Mouse (Mus musculus): Measurements from ENCODE around the gene Sox6.

Gene Sox6

DNA sequence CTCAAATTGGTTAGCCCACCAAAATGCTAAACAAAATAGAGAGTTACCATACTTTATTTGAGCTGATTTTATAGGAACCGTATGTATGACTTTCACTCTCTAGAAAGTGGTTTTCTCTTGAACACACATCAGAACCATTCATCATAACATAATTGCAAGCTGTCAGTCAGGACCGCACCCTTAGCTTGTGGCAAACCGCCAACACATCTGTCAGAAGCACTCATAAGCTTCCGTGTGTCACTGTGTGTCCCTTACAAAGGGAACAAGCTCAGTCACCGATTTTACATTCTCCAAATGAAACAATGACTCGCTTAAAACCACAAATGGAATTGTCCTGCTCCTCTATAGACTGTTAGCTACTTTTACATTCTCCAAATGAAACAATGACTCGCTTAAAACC is 304.5 kb downstream of the Sox6 start:
- no peak for DNase-seq

DNA sequence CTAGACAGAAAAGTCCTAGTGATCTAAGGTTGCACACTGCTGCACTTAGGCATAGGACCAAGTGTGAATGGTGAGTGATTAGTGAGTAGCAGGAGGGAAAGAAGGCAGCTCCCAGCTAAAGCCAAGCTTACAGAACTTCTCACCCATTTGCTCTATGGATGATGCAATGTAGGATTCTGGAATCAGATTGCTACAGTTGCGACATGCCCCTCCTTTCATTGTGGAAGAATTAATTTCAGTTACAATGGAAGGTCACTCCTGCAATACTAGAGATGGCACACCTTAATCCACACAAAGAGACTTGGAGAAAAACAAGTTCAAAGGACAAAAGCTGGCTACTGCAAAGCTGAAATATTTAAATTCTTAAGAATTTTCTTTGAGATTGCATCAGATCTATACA is 305.8 kb downstream of the Sox6 start:
- no peak for DNase-seq

DNA sequence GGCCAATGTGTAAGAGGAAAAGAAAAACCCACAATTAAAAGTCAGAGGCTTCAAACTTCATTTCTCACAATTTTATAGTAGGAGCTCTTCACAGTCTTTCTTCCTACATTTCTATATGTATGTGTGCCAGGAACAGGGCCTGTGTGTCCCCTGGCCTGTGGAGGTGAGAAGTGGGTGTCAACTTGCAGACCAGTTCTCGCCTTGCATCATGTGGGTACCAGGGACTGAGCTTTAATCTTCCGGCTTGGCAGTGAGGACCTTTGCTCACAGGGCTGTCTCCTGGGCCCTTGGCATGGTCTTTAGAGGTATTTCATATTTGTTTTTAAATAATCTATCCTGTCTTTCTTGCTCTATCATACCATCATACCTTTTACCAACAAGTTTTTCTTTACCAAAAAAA is 311.8 kb downstream of the Sox6 start:
- no peak for DNase-seq

DNA sequence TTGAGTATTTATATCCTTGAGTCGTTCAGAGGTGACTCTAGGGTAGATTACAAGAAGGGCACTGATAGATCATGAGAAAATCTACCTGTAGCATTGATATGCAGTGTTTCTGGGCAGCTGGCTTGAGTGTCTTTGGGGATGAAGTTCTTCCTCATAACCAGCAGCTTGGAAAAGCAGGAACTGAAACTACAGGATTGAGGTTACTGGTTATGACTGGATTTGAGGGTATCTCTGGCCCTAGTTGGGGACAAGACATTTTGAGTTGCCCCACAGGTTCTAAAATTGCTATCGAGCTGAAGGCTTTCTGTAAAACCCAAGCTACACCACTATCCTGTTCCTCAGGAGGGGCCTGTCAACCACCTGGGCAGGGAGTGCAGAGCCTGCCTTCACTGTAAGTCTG is 314.2 kb downstream of the Sox6 start:
- DNase-seq, result no peak

DNA sequence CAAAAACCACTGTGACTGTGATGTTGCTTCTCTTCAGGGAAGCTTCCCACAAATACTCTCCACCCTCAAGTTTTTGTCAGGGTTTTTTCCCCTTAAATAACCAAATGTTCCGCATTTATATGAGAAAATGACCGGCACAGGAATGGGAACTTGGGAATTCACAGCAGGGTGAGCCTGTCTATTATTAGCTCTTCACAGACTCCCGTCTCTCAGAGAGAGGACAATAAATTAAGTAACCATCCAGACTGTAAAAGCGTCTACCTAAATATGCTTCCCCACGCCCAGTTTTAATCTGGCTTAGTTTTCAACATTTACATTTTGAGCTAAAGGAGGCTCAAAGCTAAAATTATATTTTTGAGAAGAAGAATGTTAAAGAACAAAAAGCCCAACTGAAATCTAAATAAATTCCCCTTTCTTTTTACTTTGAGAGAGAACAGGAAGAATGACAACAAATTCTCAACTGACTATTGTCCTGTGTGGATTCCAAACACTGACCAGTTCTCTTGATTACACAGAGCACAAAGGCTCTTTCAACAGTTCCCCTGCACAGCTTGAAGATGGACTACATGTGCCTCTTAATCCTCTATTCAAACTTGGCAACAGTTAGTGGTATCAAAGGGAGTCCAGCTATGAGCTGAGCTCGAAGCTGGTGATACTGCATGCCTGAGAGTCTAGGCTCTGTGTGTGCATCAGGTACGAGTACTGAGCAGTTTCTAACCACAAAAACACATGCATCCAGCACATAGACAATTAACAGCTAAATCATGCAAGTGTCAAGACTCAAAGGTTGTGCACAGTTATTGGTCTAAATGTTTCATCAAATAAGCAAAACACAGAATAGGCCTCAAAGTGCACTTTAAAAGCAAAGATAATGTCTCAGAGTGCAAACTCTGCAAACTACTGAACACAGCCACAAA is 316.7 kb downstream of the Sox6 start:
- no peak for DNase-seq

DNA sequence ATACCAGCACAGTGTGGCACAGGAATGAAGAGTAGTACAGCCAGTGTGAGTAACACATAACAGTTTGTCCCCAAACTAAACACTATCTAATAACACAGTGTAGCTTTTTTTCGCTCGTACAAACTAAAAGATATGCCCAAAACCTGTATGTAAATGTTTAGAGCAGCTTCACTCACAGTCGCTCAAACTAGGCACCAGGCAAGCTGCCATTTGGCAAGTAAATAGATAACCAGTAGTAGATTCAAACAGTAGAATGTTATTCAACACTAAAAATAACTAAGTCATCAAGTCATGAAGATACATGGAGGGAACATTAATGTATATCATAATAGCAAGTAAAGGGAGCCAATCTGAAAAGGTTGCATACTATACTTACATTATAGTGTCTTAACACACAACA is 318.8 kb downstream of the Sox6 start:
- no peak for DNase-seq

DNA sequence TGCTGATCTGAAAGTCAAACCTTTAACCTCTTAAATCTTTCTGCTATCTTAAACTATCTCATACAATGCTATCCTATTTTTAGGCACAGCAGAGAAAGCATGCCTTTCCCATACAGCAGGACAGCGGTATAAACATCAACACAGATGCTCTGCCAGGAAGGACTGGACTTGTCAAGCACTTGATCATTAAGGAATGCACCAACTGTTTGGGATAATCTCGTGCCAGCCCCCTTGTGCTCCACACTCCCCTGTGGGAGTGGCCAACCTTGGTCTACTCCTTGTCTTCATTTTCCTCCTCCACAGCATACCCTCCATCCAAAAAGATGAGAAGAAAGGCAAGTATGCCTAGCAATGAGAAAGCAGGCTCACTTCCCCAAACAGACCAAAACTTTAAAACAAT is 332.5 kb downstream of the Sox6 start:
- no peak for DNase-seq

DNA sequence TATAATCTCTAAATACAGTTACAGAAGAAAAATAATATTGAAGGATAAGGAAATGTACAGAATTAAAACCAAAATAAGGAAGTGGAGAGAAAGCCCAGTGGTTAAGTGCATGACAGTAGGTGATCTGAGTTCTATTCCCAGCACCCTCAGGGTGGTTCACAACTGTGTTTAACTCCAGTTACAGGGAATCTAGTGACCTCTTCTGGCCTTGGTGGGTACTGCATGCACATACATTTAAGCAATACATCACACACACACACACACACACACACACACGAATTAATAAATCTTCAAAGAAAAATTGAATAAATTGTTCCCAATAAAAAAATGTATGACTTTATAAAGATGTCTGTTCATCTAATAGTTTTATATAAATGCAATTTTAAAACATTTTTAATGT is 340.5 kb downstream of the Sox6 start:
- DNase-seq, result no peak

DNA sequence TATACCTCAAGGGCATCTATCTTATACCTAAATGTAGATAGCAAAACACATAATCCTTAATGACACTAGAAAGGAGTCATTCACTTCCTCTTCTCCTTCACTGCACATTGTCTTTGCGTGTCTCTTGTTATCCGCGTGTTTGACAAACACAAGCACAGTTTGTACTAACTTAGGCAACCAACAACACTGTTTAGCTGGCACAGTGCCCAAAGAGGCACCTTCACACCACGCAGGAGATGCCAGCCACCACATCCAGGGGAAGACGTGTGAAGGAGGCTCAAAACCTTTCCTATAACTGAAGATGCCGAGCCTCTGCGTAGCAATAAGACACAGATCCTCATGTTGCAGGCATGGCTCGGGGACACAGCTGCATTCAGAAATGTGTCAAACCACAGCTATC is 345.4 kb downstream of the Sox6 start:
- DNase-seq, result no peak

DNA sequence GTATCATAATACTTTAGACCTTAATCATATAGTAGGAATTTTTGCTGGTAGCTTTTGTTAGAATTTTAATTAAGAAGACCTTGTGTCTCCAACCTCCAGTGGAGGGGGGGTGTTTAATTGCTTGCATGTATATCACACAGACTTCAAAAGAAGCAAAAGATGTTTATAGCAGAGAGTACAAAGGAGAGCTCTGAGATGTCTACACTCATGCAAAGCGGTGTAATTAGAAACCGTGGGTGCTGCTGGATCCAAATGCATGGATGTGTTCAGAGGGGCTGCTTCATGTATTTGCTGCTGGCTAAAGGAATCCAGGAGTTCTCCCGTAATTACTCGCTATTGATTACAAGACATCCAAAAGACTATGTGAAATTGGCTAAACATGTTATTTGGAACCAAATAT is 347.5 kb downstream of the Sox6 start:
- no peak for DNase-seq

DNA sequence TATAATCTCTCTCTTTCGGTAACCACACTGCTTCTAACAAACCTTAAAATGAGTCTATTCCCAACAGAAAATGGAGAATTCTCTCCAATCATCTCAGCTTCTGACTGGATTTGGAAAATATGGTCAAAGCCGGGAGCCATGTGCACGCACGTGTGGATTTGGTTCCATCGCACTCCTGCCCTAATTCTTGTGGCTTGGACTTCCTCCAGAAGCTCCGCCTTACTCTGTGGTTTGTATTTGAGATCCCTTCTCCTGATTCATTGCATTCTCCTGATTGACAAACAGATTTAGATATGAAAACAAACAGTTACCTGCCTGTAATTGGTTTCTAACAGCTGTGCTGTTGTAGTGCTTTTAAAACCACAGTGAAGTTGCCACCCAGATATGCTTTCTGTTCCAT is 351.9 kb downstream of the Sox6 start:
- no peak for DNase-seq

DNA sequence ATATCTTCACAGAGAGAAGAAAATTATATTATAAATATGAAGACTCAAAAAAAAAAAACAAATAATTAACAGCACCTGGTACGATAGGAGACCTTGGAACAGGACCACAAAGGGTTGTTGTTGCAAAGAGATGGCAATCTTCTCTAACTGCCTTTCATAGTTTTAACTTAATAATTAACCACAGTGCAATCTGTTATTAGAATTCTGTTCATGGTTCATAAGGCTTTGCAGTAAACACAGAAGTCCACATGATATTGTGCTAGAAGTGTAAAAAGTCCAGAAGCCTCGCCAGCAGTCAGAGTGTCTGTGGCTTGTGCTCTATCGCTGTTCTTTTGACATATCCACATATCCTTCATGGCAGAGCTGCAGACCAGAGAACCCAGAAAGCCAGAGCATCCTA is 354.5 kb downstream of the Sox6 start:
- no peak for DNase-seq

DNA sequence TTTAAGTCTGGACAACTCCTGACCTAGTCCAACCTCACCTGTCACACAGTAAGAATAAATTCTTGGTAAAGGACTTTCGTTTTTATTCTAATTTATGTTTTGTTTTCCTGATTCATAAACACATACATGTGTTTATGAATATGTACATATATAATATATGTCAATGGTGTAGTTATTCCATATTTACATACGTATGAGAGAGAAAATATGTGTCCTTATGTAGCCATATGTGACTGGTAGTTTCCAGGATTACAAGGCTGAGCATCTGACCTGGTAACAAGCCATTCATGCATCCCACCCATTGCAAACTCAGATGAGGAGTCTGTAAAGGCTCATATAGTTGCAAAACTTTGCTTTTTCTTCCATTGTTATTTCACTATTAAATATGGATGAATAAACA is 366.8 kb downstream of the Sox6 start:
- no peak for DNase-seq

DNA sequence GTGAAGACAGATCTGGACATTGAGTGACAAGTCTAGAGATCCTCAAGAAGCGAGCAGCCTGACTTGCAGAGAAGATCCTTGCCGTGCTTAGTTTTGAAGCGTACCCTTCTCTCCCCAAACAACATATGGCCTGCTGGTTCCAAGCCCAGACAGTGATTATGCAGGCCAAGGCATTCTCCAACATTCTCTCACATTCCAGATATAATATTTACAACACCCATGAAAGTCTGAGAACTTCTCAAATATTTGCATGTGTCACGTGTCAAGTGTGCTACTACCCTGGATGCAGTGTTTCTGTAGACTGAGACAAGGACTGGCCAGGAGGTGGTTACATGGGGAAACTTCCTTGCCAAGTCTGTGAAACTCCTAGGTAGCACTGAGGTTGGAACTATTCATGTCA is 367.3 kb downstream of the Sox6 start:
- DNase-seq, result no peak

DNA sequence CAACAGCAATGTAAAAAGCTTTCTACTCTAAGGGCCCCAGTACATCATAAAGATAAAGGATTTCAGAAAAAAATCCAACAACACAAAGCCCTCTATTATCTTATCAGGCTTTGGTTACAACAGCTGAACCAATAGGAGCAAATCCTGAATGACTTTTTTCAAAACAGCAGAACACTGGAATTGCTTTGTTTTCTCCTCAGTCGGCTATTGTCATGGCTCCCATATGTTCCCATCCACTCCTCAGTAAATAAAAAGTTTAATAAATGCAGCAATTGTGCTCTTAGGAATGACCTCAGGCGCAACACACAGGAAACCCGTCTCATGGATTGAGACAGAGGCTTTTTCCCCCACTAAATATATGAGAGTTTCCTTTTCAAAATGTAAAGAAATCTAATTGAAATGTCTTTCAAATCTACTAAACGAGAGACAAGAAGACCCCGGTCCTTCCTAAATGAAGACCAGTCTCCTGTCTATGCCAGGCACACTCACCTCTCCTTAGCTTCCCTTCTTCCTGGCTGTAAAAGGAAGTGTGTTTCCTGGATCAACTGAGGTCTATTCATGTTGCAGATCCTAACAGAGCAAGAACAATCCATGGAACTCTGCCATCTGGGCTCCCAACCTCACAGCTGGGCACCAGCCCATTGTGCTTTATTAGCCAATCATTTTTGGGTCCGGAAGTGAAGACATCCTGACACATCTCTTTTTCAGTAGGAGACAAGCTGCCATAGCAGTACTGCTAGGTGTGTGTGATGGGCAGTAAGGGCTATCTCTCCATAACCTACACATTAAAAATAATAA is 369.2 kb downstream of the Sox6 start:
- DNase-seq, result no peak

DNA sequence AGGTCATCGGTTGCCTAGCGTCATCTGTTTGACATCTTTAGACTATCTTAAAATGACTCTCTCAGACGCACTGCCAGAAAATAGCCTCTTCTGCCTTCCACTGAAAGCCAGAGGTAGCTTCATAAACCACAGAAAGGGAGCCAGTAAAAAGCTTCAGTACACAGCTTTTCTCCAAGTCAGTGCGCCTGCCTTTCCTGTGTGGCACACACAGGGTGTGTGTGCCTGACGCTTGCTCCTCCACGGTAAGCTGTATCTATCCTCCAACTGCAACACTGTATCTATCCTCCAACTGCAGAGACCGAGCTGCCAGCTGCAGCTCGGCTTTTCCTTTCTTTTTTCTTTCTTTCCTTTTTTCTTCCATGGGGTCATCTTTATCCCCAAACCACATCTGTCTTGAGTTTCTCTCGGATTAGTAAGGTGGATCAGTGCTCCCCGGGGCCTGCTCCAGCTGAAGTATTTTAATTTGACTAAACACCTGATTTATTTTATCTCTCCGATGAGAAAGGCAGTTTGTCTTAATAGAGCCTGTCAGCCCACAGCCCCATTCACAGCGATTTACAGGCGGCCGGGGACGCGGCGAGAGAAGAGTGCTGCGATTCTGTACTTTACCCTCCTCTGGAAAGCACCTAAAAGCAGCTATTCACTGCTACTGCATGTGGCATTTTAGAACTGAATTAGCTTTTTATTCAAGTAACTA is 371.8 kb downstream of the Sox6 start:
- no peak for DNase-seq

DNA sequence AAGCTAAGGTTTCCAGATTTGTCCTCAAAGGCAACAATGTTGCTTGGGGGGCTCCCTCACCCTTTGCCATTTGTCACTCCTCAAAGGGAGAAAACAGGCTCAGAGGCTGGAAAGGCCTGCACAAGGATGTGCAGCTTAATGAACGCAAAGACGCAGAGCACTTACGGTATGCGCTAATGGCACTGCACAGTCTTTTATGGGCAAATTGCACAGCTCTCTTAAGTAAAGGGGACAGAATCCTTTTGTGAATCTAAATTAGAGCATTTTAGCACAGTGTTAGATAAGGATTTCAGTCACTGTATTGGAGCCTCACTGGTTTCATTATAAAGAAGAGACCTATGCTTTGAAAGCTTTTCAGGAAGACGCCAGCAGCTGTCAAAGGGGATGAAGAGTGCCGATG is 375.2 kb downstream of the Sox6 start:
- no peak for DNase-seq

DNA sequence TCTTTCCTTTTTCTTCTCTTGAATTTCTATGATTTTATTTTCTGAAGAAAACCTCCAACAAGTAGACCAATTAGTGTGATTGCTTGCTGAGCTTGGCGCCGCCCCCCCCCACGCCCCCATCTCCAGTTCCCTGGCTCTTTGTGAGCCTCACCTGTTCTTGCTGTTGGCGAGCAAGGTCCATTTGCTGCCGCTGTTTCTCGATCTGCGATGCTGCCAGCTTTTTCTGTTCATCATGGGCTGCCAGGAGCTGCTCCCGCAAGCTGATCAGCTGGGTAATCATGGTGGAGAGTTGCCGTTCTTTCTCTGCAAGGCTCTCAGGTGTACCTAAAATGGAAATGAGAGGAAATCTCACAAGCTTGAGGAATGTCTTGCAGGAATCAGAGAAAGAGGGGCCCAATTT is 376.5 kb downstream of the Sox6 start:
- DNase-seq, result no peak

DNA sequence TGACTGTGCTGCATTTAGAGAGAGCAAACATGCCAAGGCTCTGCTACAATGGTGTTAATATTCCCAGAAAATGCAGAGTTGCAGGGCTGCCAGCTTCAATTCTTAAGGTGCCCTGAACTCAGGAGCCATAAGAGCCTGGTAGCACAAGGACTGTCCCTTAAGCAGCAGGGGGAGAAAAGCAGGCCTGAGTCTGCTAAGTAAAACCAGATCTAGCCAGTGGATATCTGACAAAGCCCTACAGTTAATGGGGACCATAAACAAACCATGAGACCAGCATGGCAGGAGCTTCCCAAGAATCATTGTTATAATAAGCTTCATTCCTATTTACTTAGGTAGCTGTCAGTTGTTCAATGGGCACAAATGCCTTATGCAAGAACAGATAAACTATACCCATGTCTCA is 391.9 kb downstream of the Sox6 start:
- no peak for DNase-seq

DNA sequence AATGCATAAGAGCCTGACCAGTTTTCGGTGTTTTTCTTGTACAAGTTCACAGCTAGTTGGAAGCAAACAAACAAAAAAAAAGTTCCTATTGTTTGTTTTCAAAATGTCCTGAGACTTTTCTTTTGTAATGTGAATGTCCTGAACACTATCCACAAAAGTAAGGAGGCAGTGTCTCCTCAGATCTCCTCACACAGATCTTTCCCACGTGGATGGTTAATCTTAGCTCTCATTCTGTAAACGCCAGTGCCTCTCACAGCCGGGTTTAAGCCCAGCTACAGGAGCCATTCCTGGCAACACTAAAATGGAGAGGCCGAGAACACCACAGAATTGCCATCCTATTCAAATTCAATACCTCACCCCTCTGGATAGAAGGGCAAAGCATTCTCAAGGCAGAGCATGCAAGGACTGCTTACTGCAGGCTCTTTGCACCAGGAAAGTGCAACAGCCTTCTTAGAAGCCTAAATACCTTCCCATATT is 392.6 kb downstream of the Sox6 start:
- no peak for DNase-seq

DNA sequence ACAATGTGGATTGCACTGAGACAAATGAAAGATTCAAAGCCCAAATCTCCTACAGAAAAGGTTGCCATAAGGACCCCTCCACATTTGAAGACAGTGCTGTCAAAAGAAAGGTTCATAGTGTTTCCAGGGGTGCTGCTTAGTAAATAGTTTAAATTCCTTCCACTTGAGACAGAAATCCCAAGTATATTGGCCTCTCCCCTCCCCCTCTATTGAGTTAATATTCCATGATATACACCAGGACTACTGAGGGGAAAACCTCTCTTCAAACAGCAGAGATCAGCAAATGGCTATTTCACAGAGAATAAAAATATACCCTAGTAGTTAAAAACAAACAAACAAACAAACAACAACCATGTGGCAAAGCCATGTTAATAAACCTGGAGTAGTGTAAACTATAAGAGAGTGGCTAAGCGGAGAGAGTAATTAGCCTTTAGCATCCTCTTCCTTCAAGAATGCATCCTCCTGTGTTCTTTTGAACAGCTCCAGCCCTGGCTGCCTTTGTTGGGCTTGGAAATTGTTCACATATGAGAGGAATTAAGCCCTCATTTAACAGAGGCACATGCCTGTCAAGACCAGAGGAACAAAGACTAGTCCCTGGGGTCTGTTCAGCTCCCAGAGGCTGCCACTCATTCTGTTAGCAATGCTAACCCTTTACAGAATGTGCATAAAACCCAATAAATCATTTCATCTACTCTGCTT is 393.2 kb downstream of the Sox6 start:
- DNase-seq, result no peak

DNA sequence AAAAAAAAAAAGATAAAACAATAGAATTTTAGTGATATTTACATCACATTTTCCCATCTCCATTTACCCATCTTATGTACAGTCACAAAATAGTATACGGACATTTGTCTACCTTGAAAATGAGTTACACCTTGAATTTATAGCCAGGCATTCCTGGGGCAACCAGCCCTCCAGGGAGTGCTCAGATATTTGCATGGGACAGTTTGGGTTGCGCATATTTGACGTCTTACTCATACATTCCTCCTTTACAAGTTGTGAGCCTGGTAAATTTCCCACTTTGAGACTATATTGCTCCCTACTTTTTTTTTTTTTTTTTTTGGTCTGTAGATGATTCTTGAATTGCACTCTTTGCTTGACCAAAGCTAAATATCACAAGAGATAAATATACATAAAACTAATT is 407.9 kb downstream of the Sox6 start:
- no peak for DNase-seq

DNA sequence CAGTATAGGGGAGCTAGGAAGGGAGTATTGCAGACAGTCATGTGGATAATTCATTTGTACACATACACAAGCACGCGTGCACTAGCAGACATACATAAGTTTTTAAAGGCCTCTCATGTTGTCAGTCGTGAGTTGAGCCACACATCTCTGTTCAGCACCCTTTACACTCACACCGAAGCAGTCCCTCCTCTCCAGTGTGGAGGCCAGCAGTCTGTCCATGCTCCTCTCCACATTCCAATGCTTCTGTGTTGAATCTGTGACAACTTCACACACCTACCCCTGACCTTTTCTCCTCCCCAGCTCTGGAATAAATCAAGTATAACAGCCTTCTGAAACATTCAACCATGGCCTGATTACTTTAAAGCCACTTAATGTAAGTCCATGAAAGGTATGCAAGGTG is 408.3 kb downstream of the Sox6 start:
- DNase-seq, result no peak
